Mouse (Mus musculus) frontal cortex, adult (tissue): ENCODE data around the gene G3bp1.

Experiments
- ATAC-seq: cut with Nextera tagmentation; 2 replicates; pipeline ENCODE4 v1.9.2; 2017; ENCODE audit warnings: mild to moderate bottlenecking, moderate library complexity, mixed read lengths; ENCODE audit not compliant: low TSS enrichment

The G3bp1 gene

GRCm38 (mm10) chr11:55464707-55465106 lies 4.8 kb upstream of the G3bp1 start:
- no peak for ATAC-seq

- no peak for ATAC-seq
These were observed 4.3 kb upstream of the G3bp1 start for GRCm38 (mm10) chr11:55465177-55465576.

GRCm38 (mm10) chr11:55468012-55468411 lies 1.5 kb upstream of the G3bp1 start:
- no peak for ATAC-seq

GRCm38 (mm10) chr11:55468611-55469047 lies 856 bp upstream of the G3bp1 start:
- ATAC-seq, result peak; percentile 18; the same call in 1 of the 2 replicates

- peak; percentile 41 for ATAC-seq
These were observed 622 bp downstream of the G3bp1 start for GRCm38 (mm10) chr11:55469923-55470691.

- no peak for ATAC-seq
These were observed 1.3 kb downstream of the G3bp1 start for GRCm38 (mm10) chr11:55470761-55471160.

GRCm38 (mm10) chr11:55471467-55471866 lies 2.0 kb downstream of the G3bp1 start:
- no peak for ATAC-seq

- no peak for ATAC-seq
These were observed 3.7 kb downstream of the G3bp1 start for GRCm38 (mm10) chr11:55473219-55473618.

- ATAC-seq, result no peak
These were observed 16.0 kb downstream of the G3bp1 start for GRCm38 (mm10) chr11:55485443-55485842.

GRCm38 (mm10) chr11:55496158-55496557 lies 26.7 kb downstream of the G3bp1 start:
- no peak for ATAC-seq

GRCm38 (mm10) chr11:55497885-55498284 lies 28.4 kb downstream of the G3bp1 start:
- peak; percentile 79 for ATAC-seq

GRCm38 (mm10) chr11:55501955-55502531 lies 32.6 kb downstream of the G3bp1 start:
- ATAC-seq, result no peak

- no peak for ATAC-seq
These were observed 33.4 kb downstream of the G3bp1 start for GRCm38 (mm10) chr11:55502886-55503285.

GRCm38 (mm10) chr11:55505485-55505884 lies 36.0 kb downstream of the G3bp1 start:
- no peak for ATAC-seq

GRCm38 (mm10) chr11:55511374-55511773 lies 41.9 kb downstream of the G3bp1 start:
- ATAC-seq, result no peak

- no peak for ATAC-seq
These were observed 48.2 kb downstream of the G3bp1 start for GRCm38 (mm10) chr11:55517666-55518065.

- peak; percentile 98 for ATAC-seq
These were observed 49.6 kb downstream of the G3bp1 start for GRCm38 (mm10) chr11:55518806-55519674.

- no peak for ATAC-seq
These were observed 61.3 kb downstream of the G3bp1 start for GRCm38 (mm10) chr11:55530741-55531140.

- peak; percentile 99 for ATAC-seq
These were observed 63.9 kb downstream of the G3bp1 start for GRCm38 (mm10) chr11:55533378-55533777.

- ATAC-seq, result no peak
These were observed 65.3 kb downstream of the G3bp1 start for GRCm38 (mm10) chr11:55534766-55535165.

- no peak for ATAC-seq
These were observed 72.6 kb downstream of the G3bp1 start for GRCm38 (mm10) chr11:55542128-55542527.

GRCm38 (mm10) chr11:55542671-55543070 lies 73.2 kb downstream of the G3bp1 start:
- ATAC-seq, result no peak
